Mouse (Mus musculus) erythroblast, embryonic 14.5 days (primary cell): ENCODE measurements around the gene Prrt2.

Experiments used
- GATA1 ChIP-seq: IDR thresholded peaks from 2 replicates; pipeline ENCODE4 v1.6.1; 2012; ENCODE audit warnings: low read length, inconsistent platforms, mixed read lengths
- TAL1 ChIP-seq: IDR thresholded peaks from 3 replicates; pipeline ENCODE4 v1.6.1; 2012; ENCODE audit warnings: low read length, inconsistent platforms, mixed read lengths

- TF ChIP-seq TAL1: no peak
- no peak for TF ChIP-seq GATA1
Observed at GRCm38 (mm10) chr7:127013385-127013784, 7.6 kb downstream of the Prrt2 start.
